Mouse (Mus musculus) kidney, adult 2 months (tissue): Measurements from ENCODE around the gene Olfr56.
"Not testable (repeated sequence)": the region's sequence is repeated elsewhere in the genome, so short reads cannot be mapped to it uniquely, and the experiment has no call there.

Experiments used
- CTCF ChIP-seq: fragments of 200-500 bp; conservative IDR thresholded peaks from 2 replicates; pipeline ENCODE4 v1.5.1; 2011; ENCODE audit warnings: low read depth, mild to moderate bottlenecking, control low read depth, low read length, moderate library complexity, mixed read lengths; ENCODE audit not compliant: insufficient read depth, insufficient read length
- POLR2A ChIP-seq: fragments of 200-500 bp; IDR thresholded peaks from one replicate; pipeline ENCODE4 v1.6.1; 2011; ENCODE audit warnings: low read depth, low read length, control low read depth

DNA sequence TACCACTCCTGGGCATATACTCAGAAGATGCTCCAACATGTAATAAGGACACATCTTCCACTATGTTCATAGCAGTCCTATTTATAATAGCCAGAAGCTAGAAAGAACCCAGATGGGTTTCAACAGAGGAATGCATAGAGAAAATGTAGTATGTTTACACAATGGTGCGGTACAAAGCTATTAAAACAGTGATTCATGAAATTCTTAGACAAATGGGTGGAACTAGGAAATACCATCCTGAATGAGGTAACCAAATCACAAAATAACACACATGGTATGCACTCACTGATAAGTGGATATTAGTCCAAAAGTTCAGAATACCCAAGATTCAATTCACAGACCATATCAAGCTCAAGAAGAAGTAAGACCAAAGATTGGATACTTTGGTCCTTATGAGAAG is 4.0 kb upstream of the Olfr56 start:
- TF ChIP-seq POLR2A, CTCF: not testable (repeated sequence)
